Mouse (Mus musculus): ENCODE measurements around the gene Taf13. TPM values are rescaled to one million over a fixed set of nuclear protein-coding genes. Genes with fewer than 3 reads are reported as not detected.

Gene Taf13
- total and polyA plus RNA-seq, 3 experiments: 5.4 to 7.0 TPM; not detected in 1

DNA sequence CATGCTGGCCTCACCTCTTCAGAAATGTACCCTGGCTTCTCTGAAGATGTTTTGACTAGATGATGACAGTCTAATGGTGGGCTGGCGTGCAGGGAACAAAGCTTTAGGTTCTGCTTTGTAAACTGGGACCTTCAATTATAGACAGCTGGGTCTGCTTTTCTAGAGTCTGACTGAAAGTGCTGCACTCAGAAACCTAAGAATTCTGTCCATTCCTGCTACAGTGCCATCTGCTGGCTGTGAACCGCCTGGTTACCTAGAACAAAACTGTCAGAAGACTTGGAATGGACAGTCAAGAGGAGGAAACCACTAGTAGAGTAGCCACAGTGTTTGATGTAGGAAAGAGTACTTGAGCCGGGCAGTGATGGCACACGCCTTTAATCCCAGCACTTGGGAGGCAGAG, 8.2 kb upstream of the Taf13 start:
- Histone ChIP-seq H3K9ac (ENCODE audit: control insufficient read depth, low read depth, low read length, poor library complexity, severe bottlenecking) (peak overlapping the region; percentile 79), H3K4me1 (ENCODE audit: control insufficient read depth in 1 of 2, insufficient read depth in 2 of 2, low read length in 2 of 2) (peaks cover 4% of the 10 kb centered on the region in 2 experiments; a peak in 2 of 4 replicates)
- DNase-seq (ENCODE audit: low read depth, low spot score): peak; percentile 91
- TF ChIP-seq ELF1 (IDR thresholded peaks at IDR 0.05; ENCODE audit: low read depth, low read length): peak; percentile 37; the same call in 1 of the 2 replicates
- TF ChIP-seq USF1 (IDR thresholded peaks at IDR 0.05; ENCODE audit: low read depth, low read length): 0 out of 2 replicates have a peak, but pooled peaks have one; percentile 10
- peak; percentile 38; the same call in 1 of the 2 replicates for TF ChIP-seq ZC3H11A (IDR thresholded peaks at IDR 0.05; ENCODE audit: low read depth, low read length)
- TF ChIP-seq CTCF (IDR thresholded peaks at IDR 0.05 in 2 of 3, conservative IDR thresholded peaks at IDR 0.05 in 1 of 3; ENCODE audit: control insufficient read depth in 1 of 3, insufficient read depth in 1 of 3, low read depth in 2 of 3, low read length in 3 of 3, poor library complexity in 1 of 3, severe bottlenecking in 1 of 3): peak; percentile 65 to 89 (median 72)
- no peak for TF ChIP-seq GABPA (IDR thresholded peaks at IDR 0.05; ENCODE audit: low read depth, low read length)
- peak; percentile 47; the same call in 1 of the 2 replicates for TF ChIP-seq ETS1 (IDR thresholded peaks at IDR 0.05; ENCODE audit: low read depth, low read length)
- TF ChIP-seq RAD21 (IDR thresholded peaks at IDR 0.05; ENCODE audit: low read depth, low read length): peak; percentile 42
- no peak; a peak in 1 of 4 replicates for TF ChIP-seq EP300 (IDR thresholded peaks at IDR 0.05; ENCODE audit: low read depth in 1 of 2, low read length in 2 of 2)
- TF ChIP-seq E2F4 (IDR thresholded peaks at IDR 0.05; ENCODE audit: borderline replicate concordance, low read depth, low read length): no peak
- no peak for TF ChIP-seq MYB (IDR thresholded peaks at IDR 0.05; ENCODE audit: low read depth, low read length)
- TF ChIP-seq MXI1 (IDR thresholded peaks at IDR 0.05; ENCODE audit: low read depth, low read length): no peak
- TF ChIP-seq BHLHE40 (IDR thresholded peaks at IDR 0.05; ENCODE audit: borderline replicate concordance, low read depth, low read length): 0 out of 2 replicates have a peak, but pooled peaks have one; percentile 4
- no peak for TF ChIP-seq CHD2 (IDR thresholded peaks at IDR 0.05; ENCODE audit: low read length)
- TF ChIP-seq TBP (IDR thresholded peaks at IDR 0.05; ENCODE audit: low read depth, low read length): peak; percentile 61
- TF ChIP-seq TCF12 (IDR thresholded peaks at IDR 0.05; ENCODE audit: low read depth, low read length): 0 out of 2 replicates have a peak, but pooled peaks have one; percentile 30
- TF ChIP-seq HCFC1 (IDR thresholded peaks at IDR 0.05; ENCODE audit: low read depth, low read length): peak; percentile 53
- TF ChIP-seq CHD1 (IDR thresholded peaks at IDR 0.05; ENCODE audit: low read depth, low read length): 0 out of 2 replicates have a peak, but pooled peaks have one; percentile 76
- no peak for TF ChIP-seq UBTF (IDR thresholded peaks at IDR 0.05; ENCODE audit: borderline replicate concordance, insufficient read depth, low read depth, low read length)
- TF ChIP-seq GATA1 (IDR thresholded peaks at IDR 0.05; ENCODE audit: low read depth, low read length): no peak
- no peak for TF ChIP-seq MAFK (IDR thresholded peaks at IDR 0.05; ENCODE audit: borderline replicate concordance, low read depth, low read length)
- TF ChIP-seq ZMIZ1 (IDR thresholded peaks at IDR 0.05; ENCODE audit: low read depth, low read length): 0 out of 2 replicates have a peak, but pooled peaks have one; percentile 65
- no peak for TF ChIP-seq MEF2A (IDR thresholded peaks at IDR 0.05; ENCODE audit: extremely low read depth, insufficient replicate concordance, low read depth, low read length, poor library complexity, severe bottlenecking)
- TF ChIP-seq POLR2A (IDR thresholded peaks at IDR 0.05; ENCODE audit: control insufficient read depth in 1 of 2, insufficient read depth in 1 of 2, low read depth in 1 of 2, low read length in 2 of 2, poor library complexity in 1 of 2): peak in 1 of 2 experiments; percentile 50; a peak in 2 of 4 replicates
- peak; percentile 48 for TF ChIP-seq NELFE (IDR thresholded peaks at IDR 0.05; ENCODE audit: low read depth, low read length)
- no peak for TF ChIP-seq NRF1 (IDR thresholded peaks at IDR 0.05; ENCODE audit: insufficient read depth, low read depth, low read length, poor library complexity, severe bottlenecking)
- no peak for TF ChIP-seq MAX (IDR thresholded peaks at IDR 0.05; ENCODE audit: low read length)
- TF ChIP-seq KAT2A (conservative IDR thresholded peaks at IDR 0.05; ENCODE audit: low read depth, low read length): no peak
- TF ChIP-seq JUND (IDR thresholded peaks at IDR 0.05; ENCODE audit: low read depth, low read length): 0 out of 2 replicates have a peak, but pooled peaks have one; percentile 59
- TF ChIP-seq SMC3 (IDR thresholded peaks at IDR 0.05; ENCODE audit: low read depth, low read length): peak; percentile 79
- no peak for TF ChIP-seq ZKSCAN1 (IDR thresholded peaks at IDR 0.05; ENCODE audit: low read depth, low read length)
- TF ChIP-seq POLR2AphosphoS2 (IDR thresholded peaks at IDR 0.05; ENCODE audit: low read length): no peak; the same call in 1 of the 2 replicates
- no peak for TF ChIP-seq TAL1 (IDR thresholded peaks at IDR 0.05; ENCODE audit: low read length)
- no peak for TF ChIP-seq USF2 (IDR thresholded peaks at IDR 0.05; ENCODE audit: borderline replicate concordance in 1 of 2, insufficient read depth in 1 of 2, low read depth in 1 of 2, low read length in 2 of 2)
- peak; percentile 43; the same call in 1 of the 2 replicates for TF ChIP-seq ZNF384 (IDR thresholded peaks at IDR 0.05; ENCODE audit: low read depth, low read length)
- peak; percentile 89 for TF ChIP-seq SIN3A (IDR thresholded peaks at IDR 0.05; ENCODE audit: low read length)
- no peak for TF ChIP-seq MAZ (IDR thresholded peaks at IDR 0.05; ENCODE audit: low read depth, low read length)
- no peak; the same call in 1 of the 2 replicates for TF ChIP-seq MYC (IDR thresholded peaks at IDR 0.05; ENCODE audit: low read depth, low read length)

More for the DNA sequence above, 8.2 kb upstream of the Taf13 start:
- Histone ChIP-seq H3K9me3 (replicated peaks; ENCODE audit: insufficient read depth, low read length) (no peaks in the 10 kb centered on the region), H3K27me3 (ENCODE audit: control insufficient read depth in 1 of 2, insufficient read depth in 2 of 2, low read length in 2 of 2) (no peaks in the 10 kb centered on the region), H3K4me3 (ENCODE audit: control insufficient read depth in 1 of 2, insufficient read depth in 1 of 2, low read depth in 2 of 2, low read length in 2 of 2) (peak overlapping the region; percentile 69 to 93), H3K27ac (ENCODE audit: control insufficient read depth, low read depth, low read length) (peak overlapping the region; percentile 93), H3K36me3 (ENCODE audit: control insufficient read depth in 1 of 2, insufficient read depth in 2 of 2, low read length in 2 of 2) (peaks cover 0 to 9% of the 10 kb centered on the region in 2 experiments; a peak in 2 of 4 replicates), H3K79me2 (ENCODE audit: control insufficient read depth, insufficient read depth, low read length, poor library complexity) (peaks cover 6% of the 10 kb centered on the region)
